Mouse (Mus musculus) retina, embryonic 14.5 days (tissue): Measurements from ENCODE around the gene Krtap3-1.

Experiments
- DNase-seq: peaks from one replicate; pipeline ENCODE4 v3.0.0-alpha.2; 2015; ENCODE audit warnings: low spot score

Krtap3-1 gene

DNA sequence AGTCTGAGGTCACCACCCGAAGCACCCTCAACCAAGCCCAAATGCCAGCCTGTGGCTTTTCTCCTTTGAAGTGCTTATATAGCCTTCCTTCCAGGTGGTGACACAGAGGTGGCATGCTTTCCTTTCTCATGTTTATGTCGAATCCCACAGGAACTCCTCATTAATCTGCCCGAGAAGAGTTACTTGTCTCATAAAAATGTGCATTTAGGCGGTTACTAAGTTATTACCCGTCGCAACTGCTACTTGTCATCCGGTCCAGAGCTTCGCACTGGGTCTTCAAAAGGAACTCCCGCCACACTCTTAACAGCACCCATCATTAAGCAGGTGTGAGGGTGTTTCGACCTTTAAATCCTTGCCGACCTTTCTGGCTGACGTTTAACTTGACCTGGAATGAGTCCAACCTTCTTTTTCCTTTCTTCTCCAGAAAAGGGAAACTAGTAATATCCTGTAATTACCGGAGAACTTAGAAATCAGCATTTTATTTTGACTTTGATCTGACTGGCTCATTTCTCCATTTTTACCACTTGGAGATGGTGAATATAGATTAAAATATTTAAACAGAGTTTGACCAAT is 45.1 kb downstream of the Krtap3-1 start, which contains the start of gene Krt39:
Krt39 (minus strand) TSS at position 51 of the 573 bp plus-strand sequence.
- DNase-seq, result no peak
